Mouse (Mus musculus) liver, adult (tissue): ENCODE results near the gene Sds.

Experiments used
- GATA4 ChIP-seq: IDR thresholded peaks from 2 replicates; pipeline ENCODE4 v1.6.1; 2014; ENCODE audit warnings: mild to moderate bottlenecking, low read length; ENCODE audit not compliant: insufficient replicate concordance

Gene Sds

DNA sequence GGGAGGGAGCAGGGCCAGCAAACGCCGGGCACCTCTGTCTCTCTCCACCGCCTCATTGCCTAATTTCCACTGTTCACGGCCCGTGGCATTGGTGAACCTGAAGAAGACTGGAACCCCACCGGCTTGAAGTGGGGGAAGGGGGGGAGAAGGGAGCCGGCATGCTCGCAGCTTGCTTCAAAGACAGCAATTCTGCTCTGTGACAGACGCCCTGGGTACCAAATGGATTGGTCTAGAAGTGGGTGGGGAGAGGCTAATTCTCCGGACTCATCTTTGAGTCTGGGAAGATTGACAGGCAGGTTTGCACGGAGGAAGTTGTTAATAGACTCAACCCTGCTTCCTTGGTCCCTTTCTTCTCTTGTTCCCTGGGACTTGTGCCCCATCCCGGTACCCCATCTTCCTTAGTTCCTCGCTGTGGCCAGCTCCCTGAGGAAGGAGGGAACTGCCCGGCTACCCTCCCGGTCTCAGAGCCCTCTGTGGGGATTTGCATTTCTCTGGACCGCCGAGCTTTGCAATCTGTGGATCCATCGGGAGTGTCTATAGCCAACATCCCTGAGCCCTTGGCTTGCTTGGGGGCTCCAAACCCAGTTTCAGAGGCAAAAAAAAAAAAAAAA lies 39.3 kb upstream of the Sds start:
- TF ChIP-seq GATA4, result no peak

DNA sequence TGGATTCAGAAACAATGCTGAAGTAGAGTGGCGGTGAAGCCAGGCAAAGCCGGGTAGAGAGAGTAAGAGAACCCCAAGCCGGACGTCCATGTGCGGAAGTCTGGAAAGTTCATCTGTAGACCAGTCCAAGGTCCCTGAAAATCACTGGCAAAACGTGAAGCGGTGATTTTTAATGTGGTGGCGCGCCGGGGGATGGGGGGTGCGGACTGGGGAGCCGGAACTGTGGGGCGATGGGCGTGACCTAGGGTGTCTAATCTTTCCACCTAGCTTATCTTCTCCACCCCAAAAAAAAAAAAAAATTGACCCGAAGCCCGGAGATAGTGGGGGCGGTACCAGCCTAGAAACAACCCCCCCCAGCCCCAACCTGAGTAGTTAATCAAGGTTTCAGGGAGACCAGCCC lies 38.8 kb upstream of the Sds start:
- no peak for TF ChIP-seq GATA4

DNA sequence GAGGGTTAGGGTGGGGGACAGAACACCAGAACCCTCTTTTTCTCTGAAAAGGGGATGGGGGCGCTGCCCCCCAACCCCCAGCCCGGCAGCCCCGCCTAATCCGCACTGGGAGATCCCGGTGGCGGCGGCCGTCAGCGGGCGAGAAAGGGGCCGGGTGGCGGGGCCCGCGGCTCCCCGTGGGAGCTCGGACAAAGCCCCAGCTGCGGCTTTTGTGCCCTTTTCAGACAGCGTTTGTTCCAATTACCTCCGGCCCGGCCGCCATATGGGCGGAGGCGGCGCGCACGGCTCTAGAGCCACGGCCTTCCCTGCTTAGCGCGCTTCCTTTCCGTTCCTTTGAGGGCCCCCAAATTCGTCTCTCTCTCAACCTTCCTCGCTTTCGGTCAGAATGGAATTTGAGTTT lies 38.3 kb upstream of the Sds start:
- TF ChIP-seq GATA4, result no peak

GRCm38 (mm10) chr5:120438469-120438868 lies 37.9 kb upstream of the Sds start:
- TF ChIP-seq GATA4, result no peak

DNA sequence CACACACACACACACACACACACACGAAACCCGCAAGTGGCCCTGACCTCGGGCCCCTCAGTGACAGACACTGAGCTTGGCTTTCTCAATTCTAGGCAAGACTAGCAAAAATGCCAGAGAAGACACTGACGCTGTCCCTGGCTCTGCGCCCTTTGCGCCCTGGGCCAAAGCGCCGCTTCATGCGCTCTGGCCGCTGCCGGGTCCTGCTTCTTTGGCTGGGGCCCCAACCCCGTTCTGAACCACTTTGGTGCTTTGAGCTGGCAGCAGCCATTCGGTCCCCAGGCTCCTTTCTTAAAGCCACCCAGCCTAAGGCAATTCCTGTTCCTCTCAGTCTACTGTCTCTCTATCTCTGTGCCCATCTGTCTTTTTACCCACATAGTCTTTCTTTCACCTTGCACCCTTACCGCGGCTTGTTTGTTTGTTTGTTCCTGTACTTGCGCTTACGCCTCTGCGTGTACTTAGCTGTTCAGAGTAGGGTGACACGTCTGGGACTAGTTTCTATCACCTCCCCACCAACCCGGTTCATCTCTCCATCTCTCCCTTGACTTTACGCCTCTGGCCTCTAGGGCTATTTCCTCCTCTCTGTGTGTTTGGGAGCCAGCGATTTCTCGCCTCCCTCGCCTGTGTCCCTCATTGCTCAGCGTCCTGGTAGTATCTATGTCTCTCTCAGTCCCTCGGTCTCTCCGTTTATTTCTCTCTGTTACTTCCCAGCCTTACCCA lies 37.2 kb upstream of the Sds start:
- no peak for TF ChIP-seq GATA4

DNA sequence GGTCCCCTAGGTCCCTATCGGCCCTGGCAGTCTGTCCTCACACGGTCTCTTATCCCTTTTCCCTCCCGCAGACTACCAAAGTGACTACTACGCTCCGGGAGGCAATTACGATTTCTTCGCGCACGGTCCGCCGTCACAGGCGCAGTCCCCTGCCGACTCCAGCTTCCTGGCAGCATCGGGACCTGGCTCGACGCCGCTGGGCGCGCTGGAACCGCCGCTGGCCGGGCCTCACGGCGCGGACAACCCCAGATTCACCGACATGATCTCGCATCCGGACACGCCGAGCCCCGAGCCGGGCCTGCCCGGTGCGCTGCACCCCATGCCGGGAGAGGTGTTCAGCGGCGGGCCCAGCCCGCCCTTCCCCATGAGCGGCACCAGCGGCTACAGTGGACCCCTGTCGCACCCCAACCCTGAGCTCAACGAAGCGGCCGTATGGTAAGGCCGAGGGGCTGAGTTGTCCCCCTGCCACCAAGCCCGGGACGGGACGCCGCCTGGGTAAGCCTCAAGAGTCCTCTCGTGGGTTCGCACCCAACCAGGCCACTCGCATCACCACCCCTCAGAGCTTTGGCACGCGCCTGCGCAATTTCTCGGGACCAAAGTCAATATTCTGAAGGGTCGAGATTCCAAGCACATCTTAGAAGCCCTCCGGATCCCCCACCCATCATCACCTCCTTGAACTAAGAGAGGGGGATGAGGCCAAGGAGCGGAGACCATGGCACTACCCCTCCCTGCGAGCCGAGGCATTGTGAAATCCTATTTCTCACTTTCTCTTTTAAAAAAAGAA lies 36.2 kb upstream of the Sds start:
- no peak for TF ChIP-seq GATA4

DNA sequence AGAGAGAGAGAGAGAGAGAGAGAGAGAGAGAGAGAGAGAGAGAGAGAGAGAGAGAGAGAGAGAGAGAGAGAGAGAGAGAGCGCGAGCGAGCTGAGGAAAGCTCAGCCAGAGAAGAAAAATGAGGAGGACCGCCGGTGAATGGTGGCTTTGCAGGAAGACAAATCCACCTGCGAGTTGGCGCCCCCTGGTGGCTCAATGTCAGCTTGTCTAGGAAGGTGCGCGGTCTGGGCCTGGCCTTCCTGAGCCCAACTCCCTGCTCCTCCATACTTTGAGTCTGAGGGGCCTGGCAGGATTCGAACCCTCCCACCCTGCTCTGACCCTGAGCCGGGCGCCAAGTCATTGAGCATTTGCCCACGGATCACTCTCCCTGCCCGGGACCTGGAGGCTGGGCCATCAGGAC lies 35.6 kb upstream of the Sds start:
- TF ChIP-seq GATA4, result no peak

DNA sequence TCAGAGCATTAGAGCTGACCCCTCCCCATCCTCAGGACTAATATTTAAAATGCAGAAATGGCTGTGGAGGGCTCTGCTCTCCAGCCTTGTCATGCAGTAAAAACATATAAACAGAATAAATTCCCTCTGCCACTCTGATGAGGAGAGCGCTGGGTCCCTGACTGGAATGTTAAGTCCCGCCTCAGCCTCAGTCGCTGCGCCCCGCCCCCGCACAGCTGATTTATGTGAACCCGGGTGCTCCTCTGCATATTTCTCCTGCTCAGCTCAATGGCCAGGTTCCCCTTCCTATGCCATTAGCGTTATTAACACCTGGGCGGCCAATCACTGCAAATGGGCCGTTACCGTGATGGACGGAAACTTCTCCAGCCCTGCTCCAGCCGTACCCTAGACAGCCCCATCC lies 29.0 kb upstream of the Sds start:
- TF ChIP-seq GATA4, result no peak

DNA sequence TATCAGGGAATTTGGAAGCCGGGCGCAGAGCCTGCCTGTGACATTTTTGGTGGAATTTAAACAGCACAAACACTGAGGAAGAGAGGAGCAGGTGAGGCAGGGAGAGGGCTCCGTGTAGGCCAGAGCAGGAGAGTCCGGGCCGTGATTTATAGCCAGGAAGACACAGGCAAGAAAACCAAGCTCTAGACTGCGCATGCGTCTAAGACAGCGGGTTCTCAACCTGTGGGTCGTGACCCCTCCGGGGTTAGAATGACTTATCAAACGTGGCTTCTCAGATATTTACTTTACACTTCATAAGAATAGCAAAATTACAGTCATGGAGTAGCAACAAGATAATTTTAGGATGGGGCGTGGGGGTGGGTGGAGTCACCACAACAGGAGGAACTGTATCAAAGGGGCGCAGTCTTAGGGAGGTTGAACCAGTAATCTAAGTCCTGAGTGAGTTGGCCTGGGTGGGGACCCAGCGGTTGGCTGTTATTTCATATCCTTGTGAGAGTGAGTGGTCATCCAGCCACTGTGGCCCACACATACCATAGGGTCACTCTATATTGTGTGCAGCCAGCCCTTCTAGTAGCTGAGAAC lies 21.5 kb upstream of the Sds start:
- TF ChIP-seq GATA4, result no peak

- no peak for TF ChIP-seq GATA4
These were observed 20.1 kb upstream of the Sds start for GRCm38 (mm10) chr5:120456253-120456652.

DNA sequence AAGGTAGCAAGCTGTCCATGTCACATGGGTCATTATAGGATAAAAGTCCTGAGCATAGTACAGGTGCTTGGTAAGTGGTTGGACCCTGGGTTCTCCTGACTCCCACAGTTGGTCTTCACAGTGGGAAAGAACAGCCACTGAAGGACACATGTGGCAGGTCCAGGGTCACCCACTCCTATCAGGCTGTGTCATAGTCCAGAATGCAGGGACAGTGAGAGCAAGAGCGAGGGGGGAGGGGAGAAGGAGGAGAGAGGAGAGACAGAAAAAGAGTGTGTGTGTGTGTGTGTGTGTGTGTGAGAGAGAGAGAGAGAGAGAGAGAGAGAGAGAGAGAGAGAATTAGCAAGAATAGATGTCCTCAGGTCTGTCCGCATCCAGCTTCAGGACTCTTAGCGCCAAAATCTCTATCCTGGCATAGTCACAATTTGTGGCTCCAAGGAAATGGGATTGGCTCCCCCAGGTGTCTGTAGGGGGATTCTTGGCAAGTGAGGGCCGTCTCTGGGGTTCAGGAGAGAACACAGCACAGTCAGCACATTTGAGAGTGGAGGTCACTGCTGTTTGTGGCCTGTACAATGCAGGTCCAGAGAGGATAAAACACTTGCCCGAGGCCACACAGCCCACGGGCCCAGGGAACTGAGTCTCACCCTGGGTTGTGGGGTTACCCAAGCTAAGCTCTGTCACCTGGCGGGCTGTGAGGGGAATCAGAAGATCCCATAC lies 19.3 kb upstream of the Sds start:
- TF ChIP-seq GATA4, result no peak

GRCm38 (mm10) chr5:120457628-120458027 lies 18.7 kb upstream of the Sds start:
- no peak for TF ChIP-seq GATA4

- no peak for TF ChIP-seq GATA4
These were observed 17.2 kb upstream of the Sds start for GRCm38 (mm10) chr5:120459133-120459532.

- TF ChIP-seq GATA4, result no peak
These were observed 14.4 kb upstream of the Sds start for GRCm38 (mm10) chr5:120461902-120462301.

- no peak for TF ChIP-seq GATA4
These were observed 12.0 kb upstream of the Sds start for GRCm38 (mm10) chr5:120464321-120464720.
